Mouse (Mus musculus) 3134 (cell line): ENCODE measurements around the gene Cab39.

Experiments used
- DNase-seq: peaks from one replicate; pipeline ENCODE4 v3.0.0-alpha.2; 2011; ENCODE audit warnings: low spot score; ENCODE audit not compliant: insufficient read length; ENCODE audit errors: extremely low read depth

Cab39 gene

DNA sequence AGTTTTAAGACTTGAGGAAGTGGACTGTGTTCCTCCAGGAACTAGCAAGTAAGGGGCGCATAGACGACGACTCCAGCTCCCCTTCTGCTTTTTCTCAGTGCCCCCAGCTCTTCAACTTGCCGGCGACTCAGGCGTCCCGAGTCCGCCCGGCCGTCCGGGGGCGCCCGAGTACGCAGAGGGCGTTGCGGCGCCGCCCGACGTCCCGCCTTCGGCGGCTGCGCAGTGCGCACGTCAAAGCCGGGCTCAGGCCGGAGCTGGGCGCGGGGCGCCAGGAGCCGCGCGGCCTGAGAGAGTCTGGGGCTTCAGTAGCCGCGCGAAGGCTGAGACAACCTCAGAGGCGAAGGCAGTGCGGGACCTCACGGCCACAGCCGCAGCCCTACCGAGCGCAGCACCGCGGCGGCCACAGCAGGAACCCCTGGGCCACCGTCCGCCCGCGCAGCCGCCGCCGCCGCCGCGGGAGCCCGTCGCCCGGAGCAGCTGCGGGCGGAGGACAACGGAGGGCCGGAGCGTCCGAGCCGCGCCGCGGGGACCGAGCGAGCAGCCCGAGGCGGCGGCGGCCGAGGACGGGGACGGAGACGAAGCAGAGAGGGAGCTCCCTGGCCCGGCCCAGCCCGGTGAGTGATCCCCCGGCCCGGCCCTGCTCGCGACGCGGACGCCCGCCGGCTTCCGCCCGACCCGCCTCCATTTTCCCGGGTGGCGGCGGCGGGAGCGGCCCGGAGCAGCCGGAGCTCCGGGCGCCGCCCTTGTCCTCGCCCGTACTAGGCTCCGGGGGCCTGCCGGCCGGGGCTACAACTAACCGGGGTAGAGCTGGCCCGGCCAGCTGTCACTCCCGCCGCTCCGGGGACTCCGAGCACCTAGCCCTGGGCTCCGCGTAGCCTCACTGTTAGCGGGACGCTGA is at the start of gene Cab39:
Gene Cab39, plus strand, starts transcription at position 234 of the 898 bp plus-strand sequence.
- peak; percentile 90 for DNase-seq

DNA sequence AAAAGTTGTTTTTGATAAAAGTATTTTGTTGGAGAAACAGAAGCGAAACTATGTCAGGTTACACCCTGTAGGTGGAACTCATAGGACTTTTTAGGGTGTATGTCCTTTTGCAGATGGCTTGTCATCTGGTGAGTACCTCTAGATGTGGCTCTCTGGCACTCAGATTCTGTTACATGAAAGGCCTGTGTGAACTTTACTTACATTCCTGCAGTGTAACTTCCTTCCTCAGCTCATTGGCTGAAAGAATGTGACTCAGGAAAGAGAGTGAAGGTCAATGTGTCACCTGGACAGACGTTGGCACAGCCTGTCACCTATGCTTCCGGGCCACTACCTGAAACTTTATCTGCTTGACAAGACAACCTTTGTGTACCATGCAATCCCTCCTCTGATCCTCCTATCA is 48.7 kb upstream of the Cab39 start:
- no peak for DNase-seq

- DNase-seq = no peak
Observed at GRCm38 (mm10) chr1:85746511-85746910, 46.7 kb upstream of the Cab39 start.

GRCm38 (mm10) chr1:85749829-85750228 is 43.4 kb upstream of the Cab39 start:
- no peak for DNase-seq

DNA sequence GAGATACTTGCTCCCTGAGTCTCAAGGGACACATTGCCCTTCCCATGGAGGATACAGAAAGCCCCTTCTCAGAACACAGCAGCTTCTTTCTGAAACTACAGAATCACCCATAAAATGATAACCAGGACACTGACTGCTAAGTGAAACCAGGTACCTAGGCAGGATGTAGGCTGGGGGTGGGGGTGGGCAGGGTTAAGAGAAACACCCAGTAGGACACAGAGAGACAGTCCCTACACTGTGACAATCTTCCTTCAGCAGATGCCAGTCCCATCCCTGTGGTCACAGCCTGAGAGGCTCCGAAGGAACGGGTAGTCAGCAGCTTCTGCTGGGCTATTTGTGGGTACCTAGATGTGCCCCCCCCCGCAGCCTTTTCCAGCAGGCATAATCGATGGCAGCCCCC is 42.6 kb upstream of the Cab39 start:
- no peak for DNase-seq

GRCm38 (mm10) chr1:85751494-85751893 is 41.7 kb upstream of the Cab39 start:
- DNase-seq = no peak

DNA sequence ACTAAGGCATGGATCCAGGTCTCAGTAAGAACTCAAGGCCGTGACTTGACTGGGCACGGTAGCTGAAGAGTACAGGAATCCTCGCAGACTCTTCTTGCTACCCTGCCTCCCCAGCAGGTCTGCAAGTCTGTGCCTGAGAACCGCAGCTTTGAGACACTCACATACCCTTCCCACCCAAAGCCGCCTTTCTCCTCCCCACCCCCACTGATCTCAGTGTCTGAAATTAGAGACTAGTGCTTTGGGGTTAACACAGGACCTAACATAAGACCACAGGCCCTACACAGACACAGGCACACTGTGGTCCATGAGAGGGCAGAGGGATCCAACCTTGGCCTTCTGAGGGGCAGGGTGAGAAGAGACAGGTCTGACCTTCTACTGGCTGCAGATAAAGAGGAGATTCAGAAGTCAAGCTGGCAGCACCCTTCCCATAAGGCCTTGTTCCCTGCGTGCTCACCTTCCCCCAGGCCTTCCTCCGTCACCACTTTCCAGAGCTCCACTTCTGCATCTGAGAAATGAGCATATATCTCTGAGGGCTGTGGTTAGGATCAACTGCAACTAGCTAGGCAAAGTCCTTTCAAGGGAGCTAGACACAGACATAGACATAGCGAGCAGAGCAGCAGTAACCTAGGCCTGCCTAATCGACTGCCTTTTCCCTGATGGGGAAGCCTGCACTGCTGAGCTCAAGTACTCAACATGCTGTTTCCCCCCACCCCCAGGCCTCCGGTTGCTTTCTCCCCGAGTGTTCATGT is 41.1 kb upstream of the Cab39 start:
- no peak for DNase-seq

DNA sequence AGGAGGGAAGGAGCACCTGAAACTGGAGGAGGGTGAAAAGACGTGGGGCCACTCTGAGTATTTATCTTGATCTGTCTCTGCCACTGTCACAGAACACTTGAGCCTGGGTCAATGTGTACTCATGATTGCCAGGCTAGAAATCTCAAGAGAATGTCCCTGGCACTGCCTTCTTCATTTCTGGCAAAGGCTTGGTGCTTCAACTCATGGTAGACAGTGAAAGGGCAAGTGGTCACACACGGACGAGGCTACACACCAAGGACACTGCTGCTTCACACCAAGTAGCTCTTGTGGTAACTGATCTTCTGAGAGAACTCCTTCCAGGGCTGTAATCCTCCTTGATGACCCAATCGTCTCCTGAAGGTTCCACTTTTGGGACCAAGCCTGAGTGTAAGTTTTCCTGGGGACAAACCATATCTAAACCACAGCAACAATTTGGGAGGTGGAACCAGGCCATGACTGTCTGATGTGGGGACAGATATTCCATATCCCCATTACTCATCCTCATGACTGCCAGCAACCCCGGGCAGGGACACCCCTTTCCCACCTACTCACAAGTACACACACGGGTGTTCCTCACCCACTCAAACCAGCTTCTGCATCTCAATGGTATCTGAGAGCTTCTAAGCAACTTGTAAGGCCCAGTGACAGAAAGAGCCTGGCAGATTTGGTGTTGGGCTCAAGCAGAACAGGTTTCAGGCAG is 35.6 kb upstream of the Cab39 start:
- DNase-seq = no peak

GRCm38 (mm10) chr1:85758231-85758968 is 34.8 kb upstream of the Cab39 start:
- no peak for DNase-seq

- no peak for DNase-seq
Observed at GRCm38 (mm10) chr1:85758969-85759293, 34.3 kb upstream of the Cab39 start.

GRCm38 (mm10) chr1:85761665-85762064 is 31.6 kb upstream of the Cab39 start:
- DNase-seq = no peak

- no peak for DNase-seq
Observed at GRCm38 (mm10) chr1:85763386-85763785, 29.9 kb upstream of the Cab39 start.

DNA sequence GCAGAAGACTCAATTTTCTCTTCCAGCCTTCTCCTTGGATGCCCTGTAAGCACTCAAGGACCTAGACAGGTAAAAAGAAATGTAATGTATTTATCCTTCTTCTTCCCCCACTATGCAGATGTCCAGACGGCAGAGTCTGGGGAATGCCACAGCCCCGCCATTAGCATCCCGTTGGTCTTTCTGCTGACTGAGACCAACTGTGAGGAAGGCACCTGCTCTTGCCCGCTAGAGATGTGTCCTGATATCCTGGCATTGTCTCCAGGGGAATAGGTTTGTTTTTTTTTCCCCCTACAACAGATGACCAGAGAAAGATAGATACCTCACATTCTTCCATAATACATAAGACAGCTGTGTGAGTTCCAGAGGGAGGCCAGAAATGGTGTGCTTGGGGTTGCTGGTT is 28.9 kb upstream of the Cab39 start:
- DNase-seq = no peak

- DNase-seq = no peak
Observed at GRCm38 (mm10) chr1:85766120-85766519, 27.1 kb upstream of the Cab39 start.

DNA sequence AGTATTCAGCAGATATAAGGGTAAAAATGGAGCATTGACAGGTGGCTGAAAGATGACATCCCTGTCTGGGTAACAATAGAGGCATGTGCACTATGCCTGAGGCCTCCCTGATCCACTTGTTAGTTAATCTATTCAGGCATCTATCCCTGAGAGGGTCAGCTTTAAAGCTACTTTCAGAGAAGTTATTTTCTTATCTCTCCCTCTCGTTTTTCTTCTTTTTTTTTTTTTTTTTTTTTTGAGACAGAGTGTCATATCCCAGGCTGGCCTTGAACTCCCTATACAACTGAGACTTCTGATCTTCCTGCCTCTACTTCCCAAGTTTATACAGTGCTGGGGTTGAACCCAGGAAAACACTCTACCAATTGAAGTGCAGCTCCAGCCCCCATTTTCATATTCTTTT is 25.5 kb upstream of the Cab39 start:
- DNase-seq = no peak

- no peak for DNase-seq
Observed at GRCm38 (mm10) chr1:85771976-85772375, 21.3 kb upstream of the Cab39 start.

DNA sequence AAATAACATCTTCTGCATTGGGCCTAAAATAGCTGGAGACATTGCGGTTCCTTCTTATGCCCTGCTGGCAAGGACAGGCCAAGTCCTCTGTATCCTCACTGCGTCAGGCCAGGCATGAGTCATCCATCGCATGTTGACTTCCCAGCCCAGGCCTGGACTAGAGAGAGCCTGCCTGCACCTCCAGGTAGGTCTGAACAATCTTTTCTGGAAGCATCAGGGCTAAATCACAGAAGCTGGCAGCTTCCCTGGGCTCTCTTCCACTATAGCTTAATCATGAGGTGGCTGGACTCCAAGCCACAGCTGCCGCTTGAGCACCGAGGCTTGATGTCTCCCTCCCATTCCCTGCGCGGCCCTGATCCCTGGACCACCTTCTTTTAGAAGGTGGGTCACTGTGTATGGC is 18.1 kb upstream of the Cab39 start:
- DNase-seq = no peak

- DNase-seq = no peak
Observed at GRCm38 (mm10) chr1:85776154-85776553, 17.1 kb upstream of the Cab39 start.

- DNase-seq = no peak
Observed at GRCm38 (mm10) chr1:85778436-85778835, 14.8 kb upstream of the Cab39 start, which contains the start of gene A630001G21Rik. Gene A630001G21Rik, minus strand, starts transcription at chr1:85778643.

- DNase-seq = peak; percentile 39
Observed at GRCm38 (mm10) chr1:85779012-85779411, 14.2 kb upstream of the Cab39 start.
